Mouse (Mus musculus): ENCODE results near the gene Neurl2. TPM values are rescaled to one million over a fixed set of nuclear protein-coding genes. Genes with fewer than 3 reads are reported as not detected.
"Not testable (repeated sequence)": the region's sequence is repeated elsewhere in the genome, so short reads cannot be mapped to it uniquely, and the experiment has no call there.

Neurl2 gene
- polyA plus RNA-seq, 1 experiment from 2014 or later, result 4.6 TPM

DNA sequence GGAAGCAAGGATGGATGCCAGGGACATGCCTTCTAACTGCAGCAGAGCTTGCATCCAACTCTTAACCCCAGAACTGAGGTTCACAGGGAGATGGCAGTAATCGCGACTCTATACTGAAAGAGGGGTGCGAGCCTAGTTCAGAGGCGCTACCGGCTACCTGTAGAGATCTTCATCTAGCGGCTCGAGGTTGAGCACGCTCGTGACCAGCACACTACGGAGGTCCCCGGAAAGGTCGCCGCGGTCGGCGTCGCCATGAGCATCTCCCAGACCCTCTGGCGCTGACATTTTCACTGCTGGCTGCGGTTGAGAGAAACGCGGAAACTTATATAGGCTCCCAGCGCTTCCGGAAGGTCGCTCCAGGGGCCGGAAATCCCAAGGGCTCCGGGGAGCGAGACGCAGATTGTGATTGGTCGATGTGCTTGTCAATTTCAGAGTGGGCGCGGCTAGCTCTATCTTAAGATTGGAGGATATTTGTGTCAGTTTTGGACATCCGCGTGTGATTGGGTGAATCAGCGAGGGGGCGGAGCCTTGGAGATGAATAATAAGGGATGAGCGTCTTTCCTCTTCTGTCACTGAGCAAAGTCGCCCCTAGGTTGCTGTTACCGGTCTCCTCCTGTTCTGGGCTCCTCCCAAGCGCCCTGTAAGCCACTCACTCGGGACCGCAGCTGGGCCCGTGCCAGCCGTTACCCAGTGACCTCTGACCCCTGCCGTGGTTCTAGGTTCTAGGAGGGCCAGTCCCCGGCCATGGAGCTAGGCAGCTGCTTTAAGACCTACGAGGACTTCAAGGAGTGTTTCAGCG lies 28.5 kb downstream of the Neurl2 start, which contains the start of the genes Acot8 and Zswim3:
TSS of gene Acot8 (minus strand) at position 350 of the 799 bp plus-strand sequence.
TSS of gene Zswim3 (plus strand) at position 566 of the 799 bp plus-strand sequence.
- Histone ChIP-seq H3K9ac (ENCODE audit: low read length) (peak within 1 kb of the TSS; percentile 82), H3K27ac (replicated peaks) (peak within 1 kb of the TSS; percentile 88), H3K4me3 (ENCODE audit: low read depth, low read length) (peak within 1 kb of the TSS; percentile 73), H3K27me3 (ENCODE audit: control insufficient read depth, insufficient read depth, low read length) (no peaks in the 10 kb centered on the region), H3K4me1 (replicated peaks; ENCODE audit: control insufficient read depth, insufficient read depth) (peaks cover 3% of the 10 kb centered on the region; the same call in 1 of the 2 replicates), H3K4me2 (replicated peaks; ENCODE audit: low read depth) (peak within 1 kb of the TSS; percentile 88), H3K36me3 (ENCODE audit: control insufficient read depth, insufficient read depth, low read length) (no peaks in the 10 kb centered on the region), H3K9me3 (ENCODE audit: control insufficient read depth, low read length) (no peaks in the 10 kb centered on the region)
- TF ChIP-seq CTCF (IDR thresholded peaks at IDR 0.05; ENCODE audit: low read depth) (peak; percentile 19; the same call in 1 of the 2 replicates), EP300 (optimal IDR thresholded peaks at IDR 0.05) (peak; percentile 86)
- peak; percentile 97 for DNase-seq (ENCODE audit: low spot score)
- WGBS, result under 1% methylated on average over 47 of the region's 47 CpGs
- peak; percentile 96 for ATAC-seq (ENCODE audit: low FRiP score, low TSS enrichment)

DNA sequence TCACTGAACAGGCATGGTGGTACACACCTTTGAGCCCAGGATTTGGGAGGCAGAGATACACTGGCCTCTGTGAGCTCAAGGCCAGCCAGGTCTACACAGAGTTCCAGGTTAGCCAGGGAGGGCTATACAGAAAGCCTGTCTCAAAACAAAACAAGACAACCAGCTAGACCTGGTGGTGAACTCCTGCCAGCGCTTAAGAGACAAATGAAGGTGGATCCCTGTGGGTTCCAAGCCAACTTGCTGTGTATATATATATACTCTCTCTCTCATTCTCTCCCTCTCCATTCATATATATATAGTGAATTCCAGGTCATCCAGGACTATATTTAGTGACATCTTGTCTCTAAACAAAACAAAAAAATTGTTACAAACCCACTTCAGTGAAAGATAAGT lies 29.3 kb downstream of the Neurl2 start:
- ATAC-seq (ENCODE audit: low FRiP score, low TSS enrichment), result no peak
- H3K27ac ChIP-seq (replicated peaks), result peak overlapping the region; percentile 88

DNA sequence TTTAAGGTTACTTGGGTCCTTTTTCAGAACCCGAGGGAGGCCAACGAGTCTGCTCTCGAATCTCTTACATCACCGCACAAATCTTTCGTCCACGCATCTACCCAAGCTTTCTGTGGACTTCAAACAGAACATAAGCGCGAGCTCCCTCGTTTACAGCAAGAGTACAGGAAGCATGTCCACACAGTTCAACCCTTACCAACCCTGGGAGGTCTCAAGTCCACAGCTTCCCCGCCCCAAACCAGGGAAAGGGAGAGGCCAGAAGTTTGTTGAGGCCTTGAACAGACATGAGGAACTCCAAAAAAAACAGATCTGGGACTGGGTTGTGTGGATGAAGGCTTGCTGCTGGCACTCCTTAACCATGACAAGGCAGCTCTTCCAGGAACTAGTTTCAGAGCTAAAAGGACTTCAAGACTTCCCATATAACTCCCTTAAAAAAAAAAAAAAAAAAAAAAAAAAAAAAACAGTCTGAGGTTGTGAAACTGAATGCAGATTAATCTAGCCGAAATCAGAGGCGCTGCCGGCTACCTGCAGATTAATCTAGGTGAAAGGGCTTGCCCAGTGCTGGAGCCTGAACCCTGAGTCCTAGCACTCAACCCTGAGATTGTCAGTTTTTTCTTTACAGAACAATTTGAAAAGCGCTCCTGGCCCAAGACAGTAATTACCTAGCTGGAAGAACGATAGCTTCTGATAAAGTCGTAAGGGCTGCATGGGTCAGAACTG lies 29.9 kb downstream of the Neurl2 start:
- Histone ChIP-seq H3K4me1 (replicated peaks; ENCODE audit: control insufficient read depth, insufficient read depth) (peaks cover 3% of the 10 kb centered on the region; the same call in 1 of the 2 replicates), H3K9ac (ENCODE audit: low read length) (peak overlapping the region; percentile 82; the same call in 1 of the 2 replicates), H3K27ac (replicated peaks) (peak overlapping the region; percentile 88), H3K27me3 (ENCODE audit: control insufficient read depth, insufficient read depth, low read length) (no peaks in the 10 kb centered on the region), H3K4me2 (replicated peaks; ENCODE audit: low read depth) (peak overlapping the region; percentile 73), H3K4me3 (ENCODE audit: low read depth, low read length) (peak overlapping the region; percentile 73), H3K9me3 (ENCODE audit: control insufficient read depth, low read length) (no peaks in the 10 kb centered on the region), H3K36me3 (ENCODE audit: control insufficient read depth, insufficient read depth, low read length) (no peaks in the 10 kb centered on the region)
- WGBS, result 71% methylated on average over 16 of the region's 16 CpGs
- TF ChIP-seq CTCF (IDR thresholded peaks at IDR 0.05; ENCODE audit: low read depth) (no peak), EP300 (optimal IDR thresholded peaks at IDR 0.05) (no peak)
- DNase-seq (ENCODE audit: low spot score) (peak; percentile 44), ATAC-seq (ENCODE audit: low FRiP score, low TSS enrichment) (no peak)

More for the DNA sequence above, 29.3 kb downstream of the Neurl2 start:
- Histone ChIP-seq H3K36me3 (ENCODE audit: control insufficient read depth, insufficient read depth, low read length) (no peaks in the 10 kb centered on the region), H3K9ac (ENCODE audit: low read length) (peak overlapping the region; percentile 82), H3K4me2 (replicated peaks; ENCODE audit: low read depth) (peak overlapping the region; percentile 73), H3K4me1 (replicated peaks; ENCODE audit: control insufficient read depth, insufficient read depth) (peaks cover 3% of the 10 kb centered on the region; the same call in 1 of the 2 replicates), H3K9me3 (ENCODE audit: control insufficient read depth, low read length) (no peaks in the 10 kb centered on the region), H3K27me3 (ENCODE audit: control insufficient read depth, insufficient read depth, low read length) (no peaks in the 10 kb centered on the region), H3K4me3 (ENCODE audit: low read depth, low read length) (peak overlapping the region; percentile 73)
- no peak for DNase-seq (ENCODE audit: low spot score)
- TF ChIP-seq EP300 (optimal IDR thresholded peaks at IDR 0.05), result no peak
- no peak for TF ChIP-seq CTCF (IDR thresholded peaks at IDR 0.05; ENCODE audit: low read depth)
- 38% methylated on average over 1 of the region's 1 CpGs for WGBS

DNA sequence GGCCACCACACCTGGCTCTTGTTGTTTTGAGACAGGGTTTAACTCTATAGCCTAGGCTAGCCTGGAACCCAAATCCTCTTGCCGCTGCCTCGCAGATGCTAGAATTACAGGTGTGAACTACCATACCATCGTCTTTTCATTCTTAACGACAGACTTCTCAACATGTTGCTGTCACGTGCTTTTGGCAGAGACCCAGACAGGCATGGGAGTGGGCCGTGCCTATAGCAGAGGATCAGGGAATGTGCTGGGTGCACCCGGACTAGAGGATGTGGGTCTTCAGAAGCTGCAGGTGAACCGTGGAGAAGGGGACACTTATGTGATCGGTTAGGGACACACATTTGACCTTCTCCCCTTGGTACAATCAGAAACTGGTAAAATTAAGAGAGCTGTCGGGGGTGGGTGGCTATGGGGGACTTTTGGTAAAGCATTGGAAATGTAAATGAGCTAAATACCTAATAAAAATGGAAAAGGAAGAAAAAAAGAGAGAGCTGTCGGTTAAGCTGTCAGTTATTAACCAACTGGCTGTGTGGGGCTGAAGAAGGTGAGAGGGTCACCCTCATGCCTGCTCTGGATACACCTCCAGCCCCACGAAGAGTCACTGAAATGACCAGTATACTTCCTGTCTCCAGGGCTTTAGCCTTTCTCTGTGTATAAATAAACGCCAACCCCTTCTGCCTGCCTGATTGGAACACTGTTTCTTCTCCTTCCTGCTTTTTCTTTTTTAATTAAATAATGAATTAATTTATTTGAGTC lies 32.8 kb downstream of the Neurl2 start:
- Histone ChIP-seq H3K36me3 (ENCODE audit: control insufficient read depth, insufficient read depth, low read length) (peaks cover 4% of the 10 kb centered on the region; the same call in 1 of the 2 replicates), H3K4me3 (ENCODE audit: low read depth, low read length) (no peak overlapping the region)

DNA sequence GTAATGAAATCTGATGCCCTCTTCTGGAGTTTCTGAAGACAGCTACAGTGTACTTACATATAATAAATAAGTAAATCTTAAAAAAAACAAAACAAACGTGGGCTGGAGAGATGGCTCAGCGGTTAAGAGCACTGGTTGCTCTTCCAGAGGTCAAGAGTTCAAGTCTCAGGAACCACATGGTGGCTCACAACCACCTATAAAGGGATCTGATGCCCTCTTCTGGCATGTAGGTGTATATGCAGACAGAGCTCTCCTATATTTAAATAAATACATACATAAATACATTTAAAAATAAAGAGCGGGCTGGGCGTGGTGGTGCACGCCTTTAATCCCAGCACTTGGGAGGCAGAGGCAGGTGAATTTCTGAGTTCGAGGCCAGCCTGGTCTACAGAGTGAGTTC lies 34.7 kb downstream of the Neurl2 start:
- not testable (repeated sequence) for H3K9ac ChIP-seq (ENCODE audit: low read length); H3K9me3 ChIP-seq (ENCODE audit: control insufficient read depth, low read length); H3K36me3 ChIP-seq (ENCODE audit: control insufficient read depth, insufficient read depth, low read length); H3K4me1 ChIP-seq (replicated peaks; ENCODE audit: control insufficient read depth, insufficient read depth); H3K4me3 ChIP-seq (ENCODE audit: low read depth, low read length); DNase-seq (ENCODE audit: low spot score); H3K4me2 ChIP-seq (replicated peaks; ENCODE audit: low read depth); ATAC-seq (ENCODE audit: low FRiP score, low TSS enrichment); H3K27me3 ChIP-seq (ENCODE audit: control insufficient read depth, insufficient read depth, low read length); H3K27ac ChIP-seq (replicated peaks)
- peak; percentile 61 for TF ChIP-seq CTCF (IDR thresholded peaks at IDR 0.05; ENCODE audit: low read depth)
- WGBS, result 78% methylated on average over 6 of the region's 6 CpGs

More for the DNA sequence above, 32.8 kb downstream of the Neurl2 start:
- Histone ChIP-seq H3K9ac (ENCODE audit: low read length) (no peak overlapping the region), H3K27ac (replicated peaks) (no peak overlapping the region), H3K4me2 (replicated peaks; ENCODE audit: low read depth) (no peak overlapping the region), H3K27me3 (ENCODE audit: control insufficient read depth, insufficient read depth, low read length) (no peaks in the 10 kb centered on the region), H3K9me3 (ENCODE audit: control insufficient read depth, low read length) (no peaks in the 10 kb centered on the region), H3K4me1 (replicated peaks; ENCODE audit: control insufficient read depth, insufficient read depth) (peaks cover 2% of the 10 kb centered on the region; the same call in 1 of the 2 replicates)
- ATAC-seq (ENCODE audit: low FRiP score, low TSS enrichment), result no peak
- TF ChIP-seq EP300 (optimal IDR thresholded peaks at IDR 0.05) (no peak), CTCF (IDR thresholded peaks at IDR 0.05; ENCODE audit: low read depth) (no peak)
- WGBS, result 90% methylated on average over 13 of the region's 13 CpGs
- DNase-seq (ENCODE audit: low spot score), result no peak

Measured in stomach, postnatal 0 days (tissue).